Mouse (Mus musculus): ENCODE results near the gene Slc4a1ap. TPM values are rescaled to one million over a fixed set of nuclear protein-coding genes. Genes with fewer than 3 reads are reported as not detected.
"Not testable (repeated sequence)": the region's sequence is repeated elsewhere in the genome, so short reads cannot be mapped to it uniquely, and the experiment has no call there.

The Slc4a1ap gene
- total RNA-seq (2021), result 10 to 100 TPM; 19.6 to 20.4 TPM
- long read RNA-seq, experiment 1, transcript Slc4a1ap-213 (14 exons, 2,499 nt), result major isoform, 5 of 14 reads
- long read RNA-seq, experiment 1, partial matches to known transcripts, result 1 of 14 reads
- long read RNA-seq, experiment 1, other reads (novel, unspliced or antisense), result 4 of 14 reads
- long read RNA-seq, experiment 2, partial matches to known transcripts, result 1 of 13 reads
- long read RNA-seq, experiment 2, other reads (novel, unspliced or antisense), result 6 of 13 reads

DNA sequence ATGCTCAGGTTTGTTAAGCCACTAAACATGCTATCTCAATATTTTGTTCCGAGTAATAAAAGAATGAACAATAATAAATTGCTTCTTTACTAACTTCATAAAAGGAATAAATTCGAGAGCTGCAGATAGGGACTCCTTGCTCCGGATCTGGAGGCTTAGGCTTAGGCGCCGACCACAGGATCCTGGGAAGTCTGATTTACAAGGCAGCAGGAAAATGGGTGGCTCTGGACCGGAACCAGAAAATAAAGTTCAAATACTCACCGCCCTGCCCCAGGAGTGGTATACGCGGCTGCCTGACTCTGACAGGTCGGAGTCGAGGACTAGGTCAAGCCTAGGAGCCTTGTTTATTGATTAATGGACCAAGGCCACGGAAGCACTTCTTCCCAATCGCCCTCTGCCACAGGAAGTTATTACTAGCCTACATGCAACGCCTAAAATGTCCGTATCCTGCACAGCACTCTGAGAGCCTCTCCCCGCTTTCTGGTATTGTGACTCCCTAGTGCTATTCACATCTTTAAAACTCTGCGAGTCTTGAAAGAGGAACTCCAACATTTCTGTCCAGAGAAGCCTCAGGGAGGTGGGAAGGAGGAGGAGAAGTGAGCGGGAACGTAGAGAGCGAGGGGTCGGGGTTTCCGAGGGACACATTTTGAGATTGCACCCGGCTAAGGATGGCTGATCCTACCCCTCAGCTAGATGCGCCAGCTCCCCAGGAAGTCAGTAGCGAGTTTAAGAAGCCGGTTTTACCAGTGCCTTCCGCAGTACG, at the start of gene Slc4a1ap:
Gene Slc4a1ap (plus strand): TSS at position 642 of the 763 bp plus-strand sequence.
- intact Hi-C loops (cut with DNase I; ENCODE audit: low total_unique reads), result no loop called here
- DNase-seq, result peak; percentile 67

DNA sequence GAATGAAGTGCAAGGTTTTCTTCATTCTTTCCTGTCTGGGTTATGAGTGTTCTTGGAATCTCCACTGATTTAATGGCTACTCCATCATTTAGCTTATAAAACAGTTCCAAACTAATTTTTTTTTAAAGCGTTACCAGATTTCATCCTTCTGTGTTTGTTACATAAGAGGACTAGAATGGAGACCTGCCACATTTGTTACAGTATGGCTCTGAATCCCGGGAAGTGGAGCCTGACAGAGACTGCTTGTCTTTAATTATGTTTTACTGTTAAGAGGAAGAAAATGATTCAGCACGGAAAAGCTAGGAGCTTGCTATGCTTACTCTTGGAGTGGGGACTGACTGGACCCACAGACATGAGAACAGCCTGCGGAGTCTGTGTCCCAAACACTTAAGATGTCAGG, 46.3 kb upstream of the Slc4a1ap start:
- no peak for DNase-seq
- intact Hi-C loops (cut with DNase I; ENCODE audit: low total_unique reads), result no loop called here

DNA sequence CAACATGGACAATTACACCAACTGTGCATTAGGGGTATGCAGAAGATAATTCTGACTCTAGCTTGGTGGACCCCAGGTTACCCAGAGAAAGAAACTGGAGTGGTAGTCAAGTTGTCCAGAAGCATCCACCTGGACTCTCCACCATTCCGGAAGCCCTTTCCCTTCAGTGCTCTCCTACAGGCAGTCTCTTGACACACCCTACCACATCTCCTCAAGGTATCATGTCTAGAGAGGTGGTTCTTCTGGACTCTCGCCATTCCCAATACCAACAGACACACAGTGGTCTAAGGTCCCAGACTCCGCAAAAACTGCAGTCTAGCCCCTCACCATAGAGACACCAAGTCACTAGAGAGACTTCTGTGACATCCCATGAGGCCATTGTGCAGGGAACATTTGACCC, 41.4 kb upstream of the Slc4a1ap start, which contains the start of gene 4930548H24Rik:
Gene 4930548H24Rik (plus strand): TSS at position 301 of the 400 bp plus-strand sequence.
- intact Hi-C loops (cut with DNase I; ENCODE audit: low total_unique reads), result no loop called here
- DNase-seq, result no peak

DNA sequence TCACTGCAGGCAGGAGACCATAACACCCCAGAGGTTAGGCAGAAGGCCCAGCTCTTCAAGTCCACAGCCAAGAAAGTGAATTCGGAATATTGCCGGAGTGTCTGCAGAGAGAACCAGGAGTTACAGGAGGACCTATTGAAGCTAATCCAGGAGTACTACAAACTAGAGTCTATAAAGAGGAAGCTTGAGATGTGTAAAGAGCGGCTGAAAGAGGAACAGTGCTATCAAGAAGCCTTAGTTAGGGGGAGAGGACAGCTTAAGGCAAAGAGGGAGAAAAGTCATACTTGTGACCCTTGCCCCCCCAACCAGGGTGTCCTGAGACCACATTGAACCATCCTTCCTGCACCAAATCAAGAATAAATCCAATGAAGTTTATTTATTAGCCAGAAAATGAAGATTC, 38.9 kb upstream of the Slc4a1ap start:
- DNase-seq, result no peak
- intact Hi-C loops (cut with DNase I; ENCODE audit: low total_unique reads), result no loop called here

DNA sequence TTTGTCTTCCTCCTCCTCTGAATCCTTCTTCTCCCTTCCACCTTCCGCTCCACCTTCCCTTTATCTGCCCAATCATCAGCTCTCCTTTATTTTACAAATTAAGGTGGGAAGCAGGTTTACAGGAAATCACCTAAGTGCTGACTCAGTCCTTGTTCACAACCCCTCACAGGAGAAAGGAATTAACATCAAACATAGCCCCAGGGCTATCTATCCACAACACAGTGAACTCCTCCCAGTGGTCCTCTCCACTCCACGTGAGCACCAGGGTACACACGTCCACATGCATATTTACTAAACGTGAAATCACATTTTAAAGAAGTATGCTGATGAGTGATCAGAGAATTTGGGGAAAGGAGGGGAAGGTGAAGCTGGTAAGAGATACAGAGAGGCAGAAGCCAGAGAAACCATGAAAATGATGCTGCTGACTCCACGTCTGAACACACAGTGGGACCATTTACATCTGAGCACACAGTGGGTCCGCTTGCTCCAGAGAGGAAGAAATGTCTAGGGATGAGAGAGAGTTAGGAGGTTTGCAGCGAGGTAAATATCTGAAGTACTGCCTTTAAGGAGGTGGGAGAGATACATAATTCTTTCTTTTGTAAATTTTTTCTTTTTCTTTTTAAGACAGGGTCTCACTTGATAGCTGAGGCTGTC, 37.6 kb upstream of the Slc4a1ap start:
- intact Hi-C loops (cut with DNase I; ENCODE audit: low total_unique reads), result no loop called here
- no peak for DNase-seq

DNA sequence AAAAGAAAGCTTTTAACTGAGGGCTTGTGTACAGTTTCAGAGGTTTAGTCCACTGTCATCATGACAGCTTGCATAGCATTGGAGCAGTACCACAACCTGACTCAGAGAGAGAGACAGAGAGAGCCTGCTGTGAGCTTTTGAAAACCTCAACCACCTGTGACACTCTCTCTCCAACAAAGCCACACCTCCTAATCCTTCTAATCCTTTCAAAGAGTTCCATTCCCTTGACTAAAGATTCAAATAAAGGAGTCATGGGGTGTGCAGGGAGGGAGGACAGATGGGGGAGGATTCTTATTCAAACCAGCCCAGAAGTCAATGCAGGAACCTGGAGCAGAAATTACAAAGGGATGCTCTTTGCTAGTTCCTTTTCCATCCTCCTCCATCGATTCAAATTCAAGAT, 34.8 kb upstream of the Slc4a1ap start:
- DNase-seq, result no peak
- intact Hi-C loops (cut with DNase I; ENCODE audit: low total_unique reads), result no loop called here

DNA sequence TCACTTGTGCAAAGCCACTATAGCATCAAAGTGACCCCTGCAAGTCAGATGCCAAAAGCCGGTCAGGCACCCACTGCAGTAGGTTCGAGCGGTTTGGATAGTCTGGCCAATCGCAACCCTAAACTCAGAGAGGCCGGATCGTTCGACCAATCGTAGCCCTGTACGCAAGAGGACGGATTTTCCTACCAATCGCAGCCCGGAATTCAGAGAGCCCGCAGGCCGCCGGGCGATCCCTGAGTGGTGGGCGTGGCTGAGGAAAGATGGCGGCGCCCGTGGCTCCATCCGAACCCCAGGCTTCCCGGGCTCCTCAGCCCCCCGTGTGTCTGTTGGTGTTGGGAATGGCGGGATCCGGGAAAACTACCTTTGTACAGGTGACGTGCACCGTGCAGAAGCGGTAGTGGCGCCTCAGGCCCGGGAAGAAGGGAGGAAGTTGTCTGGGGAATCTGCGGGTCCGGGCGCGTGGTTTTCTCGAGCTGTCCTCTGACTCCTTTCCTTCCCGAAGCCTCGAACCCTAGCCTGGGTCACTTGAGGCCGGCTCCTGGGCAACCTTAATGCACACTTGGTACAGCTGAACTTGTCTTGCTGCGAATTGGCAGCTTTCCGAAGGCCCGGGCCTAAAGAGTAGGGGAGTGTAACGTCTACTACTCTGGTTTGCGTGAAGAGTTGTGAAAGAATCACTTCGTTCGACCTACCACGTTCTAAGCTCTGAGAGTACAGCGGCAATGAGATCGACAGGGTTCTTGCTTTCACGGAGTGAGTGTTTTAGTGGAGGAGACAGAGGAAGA, 32.1 kb upstream of the Slc4a1ap start, which contains the start of gene Gpn1:
Gene Gpn1 (plus strand): TSS at position 229 of the 785 bp plus-strand sequence.
- intact Hi-C loops (cut with DNase I; ENCODE audit: low total_unique reads), result no loop called here
- peak; percentile 88 for DNase-seq

DNA sequence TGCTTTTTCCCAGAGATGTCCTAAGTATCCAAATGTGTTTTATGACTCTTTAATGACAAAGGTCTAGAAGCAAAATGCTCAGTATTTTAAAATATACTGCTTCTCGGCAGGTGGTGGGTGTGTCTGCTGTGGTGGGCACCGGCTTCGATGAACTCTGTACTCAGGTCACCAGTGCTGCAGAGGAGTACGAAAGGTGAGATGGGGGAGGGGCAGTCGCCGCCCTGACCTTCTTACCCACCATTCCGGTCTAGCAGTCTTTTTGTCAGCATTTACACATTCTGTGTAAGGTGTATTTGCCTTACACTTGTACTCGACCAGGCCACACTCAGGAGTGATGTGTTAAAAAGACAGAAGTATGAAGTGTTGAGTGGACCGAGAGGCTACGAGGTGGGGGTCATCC, 22.0 kb upstream of the Slc4a1ap start:
- DNase-seq, result no peak
- intact Hi-C loops (cut with DNase I; ENCODE audit: low total_unique reads), result no loop called here

DNA sequence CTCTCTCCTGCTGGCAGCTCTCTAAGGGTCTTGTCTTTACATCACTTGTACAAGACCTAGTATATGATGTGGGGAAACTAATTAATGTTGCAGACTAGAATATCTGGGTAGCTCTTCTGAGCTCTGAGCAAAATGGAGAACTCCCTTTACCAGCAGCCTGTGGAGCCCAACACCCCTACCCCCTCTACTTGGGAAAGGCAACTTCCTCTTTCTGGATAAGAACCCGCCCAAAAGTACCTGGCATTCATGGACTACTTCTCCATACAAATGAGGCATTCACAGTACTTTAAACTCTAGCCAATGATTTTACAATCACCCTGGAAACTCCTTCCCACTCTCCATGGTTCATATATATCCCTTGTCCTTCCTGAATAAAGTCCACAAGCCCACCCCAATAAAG, 14.3 kb upstream of the Slc4a1ap start:
- no peak for DNase-seq
- intact Hi-C loops (cut with DNase I; ENCODE audit: low total_unique reads), result no loop called here

DNA sequence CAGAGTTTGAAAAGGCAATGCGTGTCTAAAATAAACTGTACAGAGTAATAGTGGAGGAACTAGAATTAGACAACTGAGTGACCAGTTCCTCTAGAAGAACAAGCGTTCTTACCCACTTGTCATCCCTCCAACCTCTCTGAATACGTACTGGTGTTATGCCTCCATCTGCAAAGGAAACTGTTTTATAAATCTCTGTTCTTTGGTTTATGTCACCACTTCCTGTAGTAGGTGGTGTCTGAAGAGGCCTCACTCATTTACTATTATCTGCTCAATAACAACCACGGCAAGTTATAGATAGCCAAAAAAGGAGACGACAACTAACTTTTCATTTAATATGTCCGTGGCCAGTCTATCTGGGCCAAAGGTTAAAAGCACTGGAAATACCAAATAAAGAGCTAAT, 6.2 kb upstream of the Slc4a1ap start:
- intact Hi-C loops (cut with DNase I; ENCODE audit: low total_unique reads), result no loop called here
- DNase-seq, result no peak

DNA sequence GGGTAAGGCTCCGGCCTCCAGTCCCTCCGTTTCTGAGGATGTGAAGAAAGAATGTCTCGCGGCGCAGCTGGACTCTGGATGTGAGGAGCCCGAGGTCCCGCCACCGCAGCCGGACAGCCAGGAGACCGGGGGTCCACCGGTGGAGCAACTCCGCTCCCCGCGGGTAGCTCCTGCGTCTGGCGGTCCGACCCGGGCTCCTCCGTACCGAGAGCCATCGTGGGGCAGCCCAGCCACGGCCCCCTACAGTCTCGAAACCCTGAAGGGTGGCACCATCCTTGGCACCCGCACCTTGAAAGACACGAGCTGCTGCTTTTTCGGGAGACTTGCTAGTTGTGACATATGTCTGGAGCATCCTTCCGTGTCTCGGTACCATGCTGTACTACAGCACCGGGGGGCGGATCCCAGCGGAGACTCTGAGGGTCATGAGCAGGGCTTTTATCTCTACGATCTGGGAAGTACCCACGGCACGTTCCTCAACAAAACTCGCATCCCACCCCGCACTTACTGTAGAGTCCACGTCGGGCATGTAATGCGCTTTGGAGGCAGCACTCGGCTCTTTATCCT, 404 bp downstream of the Slc4a1ap start:
- intact Hi-C loops (cut with DNase I; ENCODE audit: low total_unique reads), result no loop called here
- peak; percentile 15 for DNase-seq

DNA sequence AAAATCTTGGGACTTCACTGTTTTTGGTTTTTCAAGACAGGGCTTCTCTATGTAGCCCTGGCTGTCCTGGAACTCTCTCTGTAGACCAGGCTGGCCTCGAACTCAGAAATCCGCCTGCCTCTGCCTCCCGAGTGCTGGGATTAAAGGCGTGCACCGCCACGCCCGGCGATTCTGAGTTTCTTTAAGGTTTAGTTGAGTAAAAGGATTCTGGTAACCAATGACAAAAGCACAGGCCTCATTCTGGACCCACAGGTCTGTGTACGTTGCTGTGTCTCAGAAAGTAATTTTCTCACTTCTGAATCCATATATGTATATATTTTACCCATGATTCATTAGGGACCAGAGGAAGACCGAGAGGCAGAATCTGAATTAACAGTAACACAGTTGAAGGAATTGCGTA, 912 bp downstream of the Slc4a1ap start, which contains the start of gene Supt7l:
Gene Supt7l (minus strand): TSS at position 101 of the 400 bp plus-strand sequence.
- intact Hi-C loops (cut with DNase I; ENCODE audit: low total_unique reads); DNase-seq: not testable (repeated sequence)

DNA sequence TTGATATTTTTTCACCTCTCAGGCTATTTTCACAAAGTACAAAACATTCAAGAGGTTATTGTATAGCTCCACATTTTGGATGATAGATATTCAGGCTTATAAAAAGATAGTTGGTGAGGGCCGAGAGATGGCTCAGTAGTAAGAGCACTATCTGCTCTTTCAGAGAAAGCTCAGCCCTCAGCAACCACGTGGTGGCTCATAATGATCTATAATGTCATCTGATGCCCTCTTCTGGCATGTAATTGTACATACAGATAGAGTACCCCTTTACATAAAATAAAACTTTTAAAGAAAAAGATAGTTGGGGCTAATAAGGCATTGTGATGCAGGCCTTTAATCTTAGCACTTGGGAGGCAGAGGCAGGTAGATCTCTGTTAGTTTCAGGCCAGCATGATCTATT, 1.8 kb downstream of the Slc4a1ap start:
- intact Hi-C loops (cut with DNase I; ENCODE audit: low total_unique reads), result no loop called here
- DNase-seq, result no peak

DNA sequence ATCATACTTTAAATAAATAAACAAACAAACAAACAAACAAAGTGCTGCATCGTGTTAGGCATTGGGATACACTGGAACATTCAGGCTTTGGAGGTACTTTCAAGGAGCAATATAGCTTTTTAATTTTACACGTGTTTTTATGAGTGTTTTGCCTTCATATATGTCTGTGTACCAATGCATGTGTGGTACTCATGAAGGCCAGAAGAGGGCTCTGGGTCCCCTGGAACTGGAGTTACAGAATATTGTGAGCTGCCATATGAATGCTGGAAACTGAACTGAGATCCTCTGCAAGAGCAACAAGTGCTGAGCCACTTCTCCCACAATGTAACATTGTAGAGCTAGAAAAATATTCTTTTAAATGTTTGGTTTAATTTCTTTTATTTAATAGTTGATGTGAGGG, 8.4 kb downstream of the Slc4a1ap start:
- no peak for DNase-seq

DNA sequence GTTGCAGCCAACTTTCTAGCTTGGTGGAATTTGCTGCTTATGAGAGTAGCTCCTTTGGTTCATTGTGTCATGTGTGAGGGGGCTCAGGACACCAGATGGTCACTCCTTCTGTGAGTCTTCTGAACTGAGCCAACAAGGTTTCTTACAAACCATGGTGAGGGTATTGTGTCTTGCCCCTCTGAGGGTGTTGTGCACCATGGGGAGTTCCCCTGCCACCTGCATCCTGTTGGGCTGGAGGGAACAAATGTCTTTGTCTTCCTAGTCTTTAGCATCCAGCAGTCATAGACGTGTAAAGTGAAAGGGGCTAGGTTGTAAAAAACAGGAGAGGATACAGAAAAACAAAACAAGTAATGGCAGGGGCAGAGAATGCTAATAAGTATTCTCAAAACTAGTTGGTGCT, 32.6 kb downstream of the Slc4a1ap start:
- intact Hi-C loops (cut with DNase I; ENCODE audit: low total_unique reads), result no loop called here
- DNase-seq, result no peak

More for the DNA sequence above, 8.4 kb downstream of the Slc4a1ap start:
- intact Hi-C loops (cut with DNase I; ENCODE audit: low total_unique reads), result no loop called here

DNA sequence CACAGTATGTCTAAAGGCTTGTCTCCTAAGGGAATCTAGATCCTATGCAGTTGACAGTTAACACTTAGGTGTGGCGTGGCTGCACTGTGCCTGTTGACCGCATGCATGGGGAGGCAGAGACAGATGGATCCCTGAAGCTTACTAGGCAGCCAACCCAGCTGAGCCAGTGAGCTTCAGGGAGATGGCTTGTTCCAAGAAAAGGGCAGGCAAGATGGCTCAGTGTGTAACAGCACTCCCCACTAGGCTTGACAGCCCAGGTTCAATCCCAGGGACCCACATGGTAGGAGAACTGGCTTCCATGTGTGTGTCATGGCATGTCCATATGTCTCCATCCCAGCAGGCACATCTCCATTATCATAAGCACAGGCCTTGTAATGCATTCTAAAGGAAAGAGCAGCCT, 33.6 kb downstream of the Slc4a1ap start:
- intact Hi-C loops (cut with DNase I; ENCODE audit: low total_unique reads), result loop anchor here (5.0 kb wide), 1 partner anchor 52 kb away; no protein-coding TSS in a partner anchor

DNA sequence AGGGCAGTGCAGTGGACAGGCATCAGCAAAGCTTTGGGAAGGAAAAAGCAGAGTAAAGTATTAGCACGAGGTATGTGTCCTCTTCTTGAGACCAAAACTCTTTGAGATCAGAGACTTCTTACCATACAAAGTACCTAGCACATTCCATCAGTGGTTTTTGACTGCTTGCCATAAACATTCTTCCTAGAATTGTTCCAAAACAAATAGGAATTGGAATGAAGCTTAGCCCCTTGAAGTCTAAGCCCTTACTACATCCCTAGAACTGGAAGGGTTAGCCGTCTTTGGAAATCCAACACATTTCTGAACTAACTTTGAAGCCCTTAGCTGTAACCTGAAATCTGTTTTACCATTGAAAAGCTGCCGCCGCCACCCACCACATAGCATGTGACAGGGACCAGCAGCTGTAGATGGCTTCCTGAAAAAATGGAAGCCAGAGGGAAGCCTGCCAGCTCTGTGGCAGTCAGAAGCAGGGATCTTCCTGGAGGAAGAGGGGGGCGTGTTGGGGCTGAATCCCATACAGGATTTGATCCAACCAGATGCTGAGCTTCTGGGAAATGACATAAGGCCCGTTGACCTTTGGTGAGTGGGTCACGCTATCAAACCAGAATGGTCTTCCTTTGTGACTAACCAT, 35.4 kb downstream of the Slc4a1ap start:
- peak; percentile 46 for DNase-seq

More for the DNA sequence above, 33.6 kb downstream of the Slc4a1ap start:
- DNase-seq, result no peak

DNA sequence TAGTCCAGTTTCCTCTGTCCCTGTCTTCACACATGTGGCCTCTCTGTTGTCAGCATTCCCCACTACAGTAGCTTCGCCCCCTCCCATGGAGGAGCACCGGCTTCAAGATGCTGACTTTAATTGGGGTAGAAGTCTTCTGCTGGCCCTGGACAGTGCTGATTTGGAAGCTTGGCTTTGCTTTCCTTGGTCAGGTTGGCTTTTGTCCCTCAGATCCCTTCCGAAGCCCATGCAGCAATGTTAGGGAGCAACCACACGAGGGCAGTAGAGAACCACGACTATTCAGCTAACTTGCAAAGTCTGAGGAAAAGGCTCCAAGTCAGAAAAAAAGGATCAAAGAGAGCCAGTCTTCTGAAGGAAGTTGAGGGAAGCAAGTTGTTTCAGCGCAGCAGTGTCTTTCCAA, 36.7 kb downstream of the Slc4a1ap start:
- DNase-seq, result peak; percentile 65
- intact Hi-C loops (cut with DNase I; ENCODE audit: low total_unique reads), result loop anchor here (5.0 kb wide), 1 partner anchor 49 kb away; no protein-coding TSS in a partner anchor

More for the DNA sequence above, 35.4 kb downstream of the Slc4a1ap start:
- intact Hi-C loops (cut with DNase I; ENCODE audit: low total_unique reads), result loop anchor here (5.0 kb wide), 1 partner anchor 50 kb away; no protein-coding TSS in a partner anchor
